Mouse (Mus musculus): ENCODE results near the gene Fam53b. TPM values are rescaled to one million over a fixed set of nuclear protein-coding genes. Genes with fewer than 3 reads are reported as not detected.

Gene Fam53b
- polyA plus RNA-seq, 1 experiment from 2014 or later = 16.4 TPM

Other genes with a start within 250 kb of the Fam53b start
- 214 and 222 TPM in 2 replicates for gene Oat, start 237.5 kb downstream of the Fam53b start, polyA plus RNA-seq (2015; fragmentation: Nextera tagmentation; extraction: Ambion mirVana)
- gene Nkx1-2, start 214.2 kb downstream of the Fam53b start, polyA plus RNA-seq (2015; fragmentation: Nextera tagmentation; extraction: Ambion mirVana) = not detected in 2 replicates
- 23.7 and 25.1 TPM in 2 replicates for gene Lhpp, start 203.2 kb downstream of the Fam53b start, polyA plus RNA-seq (2015; fragmentation: Nextera tagmentation; extraction: Ambion mirVana)
- gene Eef1akmt2, start 38.8 kb upstream of the Fam53b start, polyA plus RNA-seq (2015; fragmentation: Nextera tagmentation; extraction: Ambion mirVana) = 35.1 and 43.0 TPM in 2 replicates
- gene Abraxas2, start 45.3 kb upstream of the Fam53b start, polyA plus RNA-seq (2015; fragmentation: Nextera tagmentation; extraction: Ambion mirVana) = 26.0 and 30.0 TPM in 2 replicates
- gene Zranb1, start 117.3 kb upstream of the Fam53b start, polyA plus RNA-seq (2015; fragmentation: Nextera tagmentation; extraction: Ambion mirVana) = 7.0 and 9.2 TPM in 2 replicates